Mouse (Mus musculus) hindbrain, embryonic 16.5 days (tissue): Measurements from ENCODE around the gene Prima1. TPM values are rescaled to one million over a fixed set of nuclear protein-coding genes. Genes with fewer than 3 reads are reported as not detected.

Experiments used
- ATAC-seq: fragments of 200-750 bp; cut with Nextera tagmentation; 2 replicates; pipeline ENCODE4 v1.8.0; 2017; ENCODE audit warnings: moderate TSS enrichment, moderate library complexity
- H3K27ac ChIP-seq: fragments of 300-500 bp; sonication (generic); 2 replicates; pipeline ENCODE4 v1.5.1; 2014; ENCODE audit warnings: low read depth, mild to moderate bottlenecking, control low read depth, low read length, moderate library complexity
- H3K27me3 ChIP-seq: fragments of 300-500 bp; sonication (generic); replicated peaks from 2 replicates; pipeline ENCODE4 v1.6.1; 2014; ENCODE audit warnings: low read length; ENCODE audit not compliant: control insufficient read depth, insufficient read depth
- H3K36me3 ChIP-seq: fragments of 300-500 bp; sonication (generic); 2 replicates; pipeline ENCODE4 v1.6.1; 2014; ENCODE audit warnings: mild to moderate bottlenecking, low read length, moderate library complexity, mixed read lengths; ENCODE audit not compliant: control insufficient read depth, insufficient read depth
- H3K4me1 ChIP-seq: fragments of 300-500 bp; sonication (generic); 2 replicates; pipeline ENCODE4 v1.6.1; 2014; ENCODE audit warnings: low read depth, low read length; ENCODE audit not compliant: control insufficient read depth, insufficient read depth
- H3K4me2 ChIP-seq: fragments of 300-500 bp; sonication (generic); 2 replicates; pipeline ENCODE4 v1.6.1; 2014; ENCODE audit warnings: mild to moderate bottlenecking, low read length, control low read depth, moderate library complexity
- H3K4me3 ChIP-seq: fragments of 300-500 bp; sonication (generic); 2 replicates; pipeline ENCODE4 v1.5.1; 2014; ENCODE audit warnings: mild to moderate bottlenecking, low read length, control low read depth, moderate library complexity
- H3K9ac ChIP-seq: fragments of 300-500 bp; sonication (generic); 2 replicates; pipeline ENCODE4 v1.6.1; 2014; ENCODE audit warnings: low read depth, mild to moderate bottlenecking, control low read depth, low read length, moderate library complexity
- H3K9me3 ChIP-seq: fragments of 300-500 bp; sonication (generic); 2 replicates; pipeline ENCODE4 v1.6.1; 2014; ENCODE audit warnings: mild to moderate bottlenecking, low read length, moderate library complexity; ENCODE audit not compliant: control insufficient read depth
- WGBS: fragments of 180-500 bp; shearing (Covaris S2); extraction: QIAGEN DNeasy Blood & Tissue Kit; methylation state at CpG from one replicate; pipeline ENCODE4 v1.1.7; 2014; 5-methylcytosine and 5-hydroxymethylcytosine counted together
- polyA plus RNA-seq: library from polyadenylated mRNA; unstranded; fragments of >200 nt; fragmentation: Nextera tagmentation; extraction: Ambion mirVana; gene quantifications from 2 replicates; pipeline ENCODE4 v1.2.1, GENCODE M21; 2015

The Prima1 gene
- polyA plus RNA-seq, 1 experiment from 2014 or later = 0.59 TPM

DNA sequence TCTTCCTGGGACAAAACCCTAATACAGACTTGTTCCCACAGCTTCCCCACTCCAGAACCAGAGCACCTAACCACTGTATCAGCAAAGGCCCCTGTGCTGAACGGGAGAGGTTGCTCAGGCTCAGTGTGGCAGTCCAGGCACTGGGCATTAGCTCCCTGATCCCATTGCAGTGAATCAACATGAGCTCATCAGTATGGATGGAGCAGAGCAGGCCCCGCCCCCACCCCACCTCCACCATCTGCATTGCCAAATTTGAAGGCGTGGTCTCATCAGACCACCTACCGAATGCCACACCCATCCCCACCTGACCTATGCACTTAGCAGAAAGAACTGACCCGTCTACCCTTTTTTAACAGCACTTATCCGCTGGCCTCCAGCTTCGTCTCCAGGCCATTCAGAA, 58.9 kb downstream of the Prima1 start:
- Histone ChIP-seq H3K4me2 (no peak overlapping the region), H3K9me3 (no peaks in the 10 kb centered on the region), H3K27me3 (no peaks in the 10 kb centered on the region), H3K27ac (no peak overlapping the region), H3K9ac (no peak overlapping the region), H3K36me3 (peaks cover 18% of the 10 kb centered on the region), H3K4me1 (no peaks in the 10 kb centered on the region), H3K4me3 (no peak overlapping the region)
- WGBS = 25% methylated on average over 7 of the region's 7 CpGs
- no peak for ATAC-seq

- Histone ChIP-seq H3K36me3 (peaks cover 16% of the 10 kb centered on the region), H3K4me3 (no peak overlapping the region), H3K27ac (no peak overlapping the region), H3K27me3 (no peaks in the 10 kb centered on the region), H3K9me3 (no peaks in the 10 kb centered on the region), H3K4me1 (no peaks in the 10 kb centered on the region; the same call in 1 of the 2 replicates), H3K9ac (no peak overlapping the region), H3K4me2 (no peak overlapping the region)
- ATAC-seq = no peak
- 80% methylated on average over 12 of the region's 12 CpGs for WGBS
These were observed 73.1 kb downstream of the Prima1 start for GRCm38 (mm10) chr12:103168892-103169291.

- no peak overlapping the region for H3K4me2 ChIP-seq
- no peak overlapping the region for H3K27ac ChIP-seq
- 0 out of 2 replicates have a peak, but pooled peaks have one; percentile 35 for ATAC-seq
- 23% methylated on average over 14 of the region's 14 CpGs for WGBS
- H3K4me3 ChIP-seq = no peak overlapping the region
- H3K9ac ChIP-seq = no peak overlapping the region
- no peaks in the 10 kb centered on the region for H3K27me3 ChIP-seq
- peaks cover 7% of the 10 kb centered on the region for H3K36me3 ChIP-seq
- H3K4me1 ChIP-seq = no peaks in the 10 kb centered on the region; the same call in 1 of the 2 replicates
- H3K9me3 ChIP-seq = no peaks in the 10 kb centered on the region
These were observed 77.6 kb downstream of the Prima1 start for GRCm38 (mm10) chr12:103164101-103165030.

GRCm38 (mm10) chr12:103163596-103163995, 78.4 kb downstream of the Prima1 start:
- no peak overlapping the region for H3K9ac ChIP-seq
- H3K4me1 ChIP-seq = no peaks in the 10 kb centered on the region; the same call in 1 of the 2 replicates
- no peaks in the 10 kb centered on the region for H3K27me3 ChIP-seq
- H3K4me3 ChIP-seq = no peak overlapping the region
- WGBS = 74% methylated on average over 10 of the region's 10 CpGs
- H3K4me2 ChIP-seq = no peak overlapping the region
- ATAC-seq = no peak
- H3K9me3 ChIP-seq = no peaks in the 10 kb centered on the region
- H3K36me3 ChIP-seq = peaks cover 7% of the 10 kb centered on the region
- no peak overlapping the region for H3K27ac ChIP-seq

- no peak for ATAC-seq
- no peak overlapping the region for H3K4me3 ChIP-seq
- H3K9me3 ChIP-seq = no peaks in the 10 kb centered on the region
- H3K9ac ChIP-seq = no peak overlapping the region
- peaks cover 5% of the 10 kb centered on the region for H3K4me1 ChIP-seq
- no peaks in the 10 kb centered on the region for H3K27me3 ChIP-seq
- peaks cover 6% of the 10 kb centered on the region for H3K36me3 ChIP-seq
- 73% methylated on average over 4 of the region's 4 CpGs for WGBS
- H3K4me2 ChIP-seq = no peak overlapping the region
- no peak overlapping the region for H3K27ac ChIP-seq
These were observed 81.2 kb downstream of the Prima1 start for GRCm38 (mm10) chr12:103160721-103161120.

DNA sequence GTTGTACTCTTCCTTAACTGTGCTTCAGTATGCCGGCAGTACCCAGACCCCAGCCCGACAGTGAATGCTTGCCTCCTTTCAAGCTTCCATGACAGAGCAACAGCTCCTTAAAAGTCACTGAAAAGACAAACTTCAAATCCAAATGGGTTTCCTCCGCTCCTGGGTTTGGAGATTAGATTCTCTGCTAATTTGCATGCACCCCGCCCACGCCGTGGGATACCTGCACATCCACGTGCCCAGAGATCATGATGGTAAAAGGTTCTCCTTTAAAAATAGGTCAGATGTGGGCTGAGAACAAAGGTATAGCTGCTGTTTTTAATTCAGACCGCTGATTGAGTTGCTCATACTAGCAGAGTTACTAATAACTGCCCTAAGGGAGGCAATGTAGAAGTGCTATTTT, 82.9 kb downstream of the Prima1 start:
- 77% methylated on average over 8 of the region's 8 CpGs for WGBS
- H3K9ac ChIP-seq = no peak overlapping the region
- ATAC-seq = no peak

GRCm38 (mm10) chr12:103157129-103157910, 84.6 kb downstream of the Prima1 start:
- Histone ChIP-seq H3K4me3 (no peak overlapping the region), H3K4me1 (peaks cover 5% of the 10 kb centered on the region), H3K27me3 (no peaks in the 10 kb centered on the region), H3K9ac (no peak overlapping the region; the same call in 1 of the 2 replicates), H3K9me3 (no peaks in the 10 kb centered on the region), H3K4me2 (no peak overlapping the region), H3K27ac (no peak overlapping the region), H3K36me3 (peaks cover 5% of the 10 kb centered on the region)
- WGBS = 51% methylated on average over 18 of the region's 18 CpGs
- ATAC-seq = peak; percentile 66

More for the DNA sequence above, 82.9 kb downstream of the Prima1 start:
- Histone ChIP-seq H3K27ac (no peak overlapping the region), H3K4me3 (no peak overlapping the region), H3K4me1 (peaks cover 5% of the 10 kb centered on the region), H3K27me3 (no peaks in the 10 kb centered on the region), H3K4me2 (no peak overlapping the region), H3K9me3 (no peaks in the 10 kb centered on the region), H3K36me3 (peaks cover 6% of the 10 kb centered on the region)

GRCm38 (mm10) chr12:103155406-103155805, 86.5 kb downstream of the Prima1 start:
- Histone ChIP-seq H3K9ac (no peak overlapping the region), H3K4me2 (no peak overlapping the region), H3K27me3 (no peaks in the 10 kb centered on the region), H3K4me3 (no peak overlapping the region), H3K27ac (no peak overlapping the region), H3K4me1 (peaks cover 5% of the 10 kb centered on the region), H3K9me3 (no peaks in the 10 kb centered on the region), H3K36me3 (peaks cover 3% of the 10 kb centered on the region; the same call in 1 of the 2 replicates)
- WGBS = 74% methylated on average over 3 of the region's 3 CpGs
- ATAC-seq = no peak

- no peaks in the 10 kb centered on the region for H3K27me3 ChIP-seq
- H3K9me3 ChIP-seq = no peaks in the 10 kb centered on the region
- H3K4me3 ChIP-seq = no peak overlapping the region
- ATAC-seq = no peak
- H3K36me3 ChIP-seq = peaks cover 3% of the 10 kb centered on the region; the same call in 1 of the 2 replicates
- 74% methylated on average over 2 of the region's 2 CpGs for WGBS
- H3K4me1 ChIP-seq = peaks cover 5% of the 10 kb centered on the region
- no peak overlapping the region for H3K9ac ChIP-seq
- no peak overlapping the region for H3K4me2 ChIP-seq
- no peak overlapping the region for H3K27ac ChIP-seq
These were observed 87.0 kb downstream of the Prima1 start for GRCm38 (mm10) chr12:103154927-103155326.
